Mouse (Mus musculus) G1E (cell line): ENCODE data around the gene Ly6c2. TPM values are rescaled to one million over a fixed set of nuclear protein-coding genes. Genes with fewer than 3 reads are reported as not detected.
"Not testable (repeated sequence)": the region's sequence is repeated elsewhere in the genome, so short reads cannot be mapped to it uniquely, and the experiment has no call there.

Source experiments
- ATAC-seq: 2 replicates; pipeline ENCODE4 v1.8.0; 2016; ENCODE audit warnings: mild to moderate bottlenecking; ENCODE audit not compliant: insufficient number of reproducible peaks, poor library complexity, low FRiP score, severe bottlenecking; ENCODE audit errors: extremely low read depth
- DNase-seq: peaks from one replicate; pipeline ENCODE4 v3.0.0; 2012; ENCODE audit warnings: low spot score
- H3K27me3 ChIP-seq: 2 replicates; pipeline ENCODE4 v1.6.1; 2012; ENCODE audit warnings: mild to moderate bottlenecking, low read length, inconsistent platforms; ENCODE audit not compliant: insufficient read depth
- H3K36me3 ChIP-seq: replicated peaks from 2 replicates; pipeline ENCODE3; 2012; ENCODE audit warnings: mild to moderate bottlenecking, inconsistent platforms
- H3K4me1 ChIP-seq: 2 replicates; pipeline ENCODE4 v1.6.1; 2012; ENCODE audit warnings: low read depth, low read length, inconsistent platforms, mixed read lengths; ENCODE audit not compliant: insufficient read depth
- H3K4me3 ChIP-seq: 2 replicates; pipeline ENCODE4 v1.5.1; 2012; ENCODE audit warnings: low read depth, mild to moderate bottlenecking, inconsistent platforms, low read length, moderate library complexity, mixed read lengths
- H3K9me3 ChIP-seq: replicated peaks from 2 replicates; pipeline ENCODE4 v1.6.1; 2012; ENCODE audit warnings: inconsistent platforms
- CTCF ChIP-seq: IDR thresholded peaks from 2 replicates; pipeline ENCODE4 v1.5.1; 2012; ENCODE audit warnings: low read depth, low read length, inconsistent platforms, mixed read lengths
- GATA1 ChIP-seq: IDR thresholded peaks from 2 replicates; pipeline ENCODE4 v1.6.1; 2012; ENCODE audit warnings: borderline replicate concordance, low read length, inconsistent platforms, mixed read lengths
- GATA2 ChIP-seq: IDR thresholded peaks from 2 replicates; pipeline ENCODE4 v1.6.1; 2012; ENCODE audit warnings: low read depth, low read length, inconsistent platforms, borderline replicate concordance
- POLR2AphosphoS5 ChIP-seq: IDR thresholded peaks from 2 replicates; pipeline ENCODE4 v1.6.1; 2012; ENCODE audit warnings: low read depth, low read length, inconsistent platforms; ENCODE audit not compliant: insufficient replicate concordance
- TAL1 ChIP-seq: conservative IDR thresholded peaks from 2 replicates; pipeline ENCODE4 v1.6.1; 2012; ENCODE audit warnings: low read depth, low read length, inconsistent platforms, mixed read lengths
- polyA plus RNA-seq: library from polyadenylated mRNA; stranded (reverse); fragments of >175 nt; gene quantifications from 2 replicates; pipeline ENCODE4 v1.2.3, GENCODE M21; 2012
- total RNA-seq, 2 experiments: library from RNA; stranded (forward) in 1 of 2; stranded (reverse) in 1 of 2; fragments of 200-1000 nt in 1 of 2; fragments of >200 nt in 1 of 2; fragmentation: Nextera tagmentation in 1 of 2; gene quantifications; 2 replicates each; pipeline ENCODE4 v1.2.3; 2014 to 2017

The Ly6c2 gene
- total and polyA plus RNA-seq, 3 experiments, result 0.11 TPM; not detected in 2

DNA sequence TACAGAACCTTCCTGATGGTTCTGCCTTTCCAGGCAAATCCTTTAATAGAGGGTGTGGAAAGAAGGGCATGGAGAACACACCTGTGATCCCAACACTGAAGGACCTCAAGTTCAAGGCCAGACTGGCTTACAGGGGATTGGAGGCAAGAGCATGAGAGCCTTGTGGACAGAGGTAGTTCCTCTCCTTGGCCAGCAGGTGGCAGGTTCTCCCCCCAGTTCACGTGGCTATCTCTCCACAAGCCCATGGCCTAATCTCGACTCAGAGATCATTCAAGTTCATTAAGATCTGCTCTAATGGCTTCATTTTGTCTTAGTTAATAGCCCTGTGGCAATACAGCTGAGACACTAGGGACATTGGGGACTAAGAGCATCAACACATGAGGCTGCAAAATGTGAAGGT is 8.3 kb upstream of the Ly6c2 start:
- ATAC-seq, result no peak
- Histone ChIP-seq H3K4me1 (no peaks in the 10 kb centered on the region), H3K27me3 (no peaks in the 10 kb centered on the region), H3K4me3 (no peak overlapping the region), H3K9me3 (peaks cover 14% of the 10 kb centered on the region), H3K36me3 (no peaks in the 10 kb centered on the region)
- no peak for TF ChIP-seq GATA2
- 0 out of 2 replicates have a peak, but pooled peaks have one; percentile 28 for TF ChIP-seq CTCF
- no peak for TF ChIP-seq GATA1
- no peak for DNase-seq

DNA sequence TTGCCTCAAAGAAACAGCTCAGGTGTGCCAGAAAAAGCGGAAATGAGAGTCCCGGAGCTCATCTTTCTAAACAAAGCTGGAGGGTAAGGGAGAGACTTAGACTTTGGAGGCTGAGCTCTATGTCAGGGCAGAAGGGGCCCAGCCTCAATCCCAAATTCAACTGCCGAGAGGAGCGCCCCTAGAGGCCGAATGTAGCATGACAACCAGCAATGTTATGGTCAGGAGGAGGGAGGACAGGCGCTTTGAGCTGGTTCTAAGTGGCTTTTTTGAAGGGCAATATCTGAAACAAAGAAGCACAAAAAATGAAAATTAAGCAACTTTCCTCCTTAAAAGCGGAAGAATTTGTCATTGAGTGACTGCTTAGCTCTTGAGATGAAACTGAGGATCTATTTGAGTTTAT is 7.0 kb upstream of the Ly6c2 start:
- ATAC-seq, DNase-seq, H3K4me1 ChIP-seq, H3K36me3 ChIP-seq, H3K27me3 ChIP-seq, H3K4me3 ChIP-seq: not testable (repeated sequence)
- H3K9me3 ChIP-seq, result peaks cover 20% of the 10 kb centered on the region

DNA sequence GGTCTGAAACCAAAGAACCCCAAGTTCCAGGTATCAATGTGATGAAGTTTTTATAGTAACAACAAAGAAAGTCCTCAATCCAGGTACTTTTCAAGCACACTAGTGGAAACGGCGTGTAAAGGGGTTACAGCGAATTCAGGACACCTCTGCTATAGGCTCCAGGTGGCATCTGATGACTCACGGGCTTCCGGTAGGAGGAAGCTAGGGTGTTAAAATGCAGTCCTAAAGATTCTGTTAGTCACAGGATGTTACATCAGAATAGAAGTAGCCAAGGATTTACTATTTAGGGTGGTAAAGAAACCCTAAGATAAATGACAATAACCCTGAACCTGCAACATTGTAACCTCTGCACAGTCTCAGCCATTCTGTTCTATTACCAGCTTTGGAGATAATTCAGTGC is 5.7 kb upstream of the Ly6c2 start:
- H3K9me3 ChIP-seq, result peaks cover 24% of the 10 kb centered on the region
- ATAC-seq, H3K27me3 ChIP-seq, H3K36me3 ChIP-seq, DNase-seq, H3K4me3 ChIP-seq, H3K4me1 ChIP-seq: not testable (repeated sequence)

DNA sequence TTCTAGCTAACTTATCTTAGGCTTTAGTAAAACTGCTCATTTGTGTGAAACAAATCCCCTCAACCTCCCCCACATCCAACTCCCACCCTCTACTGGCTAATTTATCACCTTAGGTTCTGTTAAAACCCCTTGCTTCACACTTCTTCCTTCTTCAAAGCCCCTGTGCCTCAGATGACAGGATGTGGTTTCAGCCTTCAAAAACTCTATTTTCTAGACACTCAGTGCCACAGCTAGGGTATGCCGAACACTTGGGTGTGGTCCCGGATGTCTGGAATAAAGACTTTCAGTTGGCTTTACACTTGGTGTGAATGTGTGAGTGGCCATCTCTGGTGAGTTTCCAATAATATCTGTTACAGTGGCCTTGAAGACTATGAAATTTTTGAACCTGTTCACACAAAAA is 4.8 kb upstream of the Ly6c2 start:
- no peak for TF ChIP-seq GATA2
- no peak for TF ChIP-seq CTCF
- no peak for TF ChIP-seq TAL1
- no peak for TF ChIP-seq POLR2AphosphoS5
- no peak for TF ChIP-seq GATA1
- DNase-seq (no peak), ATAC-seq (no peak)
- H3K9me3 ChIP-seq, result peaks cover 27% of the 10 kb centered on the region
- no peaks in the 10 kb centered on the region for H3K4me1 ChIP-seq
- no peak overlapping the region for H3K4me3 ChIP-seq
- no peaks in the 10 kb centered on the region for H3K27me3 ChIP-seq
- H3K36me3 ChIP-seq, result no peaks in the 10 kb centered on the region

DNA sequence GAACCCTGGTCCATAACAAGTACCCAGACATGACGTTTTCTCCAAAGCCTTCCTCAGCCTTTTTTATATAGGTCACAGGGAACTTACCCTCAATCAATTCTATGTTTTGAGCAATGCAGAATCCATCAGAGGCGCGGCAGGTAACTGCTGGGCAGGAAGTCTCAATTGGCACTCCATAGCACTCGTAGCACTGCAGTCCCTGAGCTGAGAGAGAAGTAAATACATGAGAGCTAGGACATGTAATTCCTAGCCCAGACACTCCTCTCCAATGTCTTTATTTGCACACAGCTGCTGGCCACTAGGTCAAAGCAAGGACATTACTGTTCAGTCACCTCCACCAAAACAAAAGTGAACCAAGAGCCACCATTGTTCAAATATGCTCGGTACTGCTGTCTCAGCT is 1.3 kb downstream of the Ly6c2 start:
- not testable (repeated sequence) for ATAC-seq, H3K27me3 ChIP-seq, H3K36me3 ChIP-seq, H3K4me1 ChIP-seq, H3K4me3 ChIP-seq, DNase-seq
- peaks cover 27% of the 10 kb centered on the region for H3K9me3 ChIP-seq

DNA sequence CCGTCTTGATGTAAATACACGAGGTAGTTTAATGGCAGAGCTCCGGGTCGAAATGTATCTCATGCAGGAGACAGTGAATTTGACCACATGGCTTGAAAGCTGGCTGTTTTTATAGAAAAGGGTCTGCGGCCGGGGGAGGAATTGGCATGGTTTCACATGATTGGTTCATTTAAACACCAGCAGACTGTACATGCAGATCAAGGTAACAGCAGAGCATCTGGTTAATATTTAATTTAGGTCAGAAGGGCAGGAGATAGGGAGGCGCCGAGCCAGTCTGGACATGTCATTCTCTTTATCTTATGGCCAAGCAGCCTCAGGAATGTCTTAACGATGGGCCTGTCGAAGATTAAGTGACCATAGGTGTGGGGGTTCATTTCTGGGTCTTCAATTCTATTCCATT is 12.5 kb downstream of the Ly6c2 start:
- DNase-seq (no peak), ATAC-seq (no peak)
- no peaks in the 10 kb centered on the region for H3K27me3 ChIP-seq
- TF ChIP-seq GATA2 (no peak), TAL1 (no peak), CTCF (no peak), POLR2AphosphoS5 (no peak), GATA1 (no peak)
- no peaks in the 10 kb centered on the region for H3K4me1 ChIP-seq
- no peak overlapping the region for H3K4me3 ChIP-seq
- H3K9me3 ChIP-seq, result no peaks in the 10 kb centered on the region; the same call in 1 of the 2 replicates
- no peaks in the 10 kb centered on the region for H3K36me3 ChIP-seq

DNA sequence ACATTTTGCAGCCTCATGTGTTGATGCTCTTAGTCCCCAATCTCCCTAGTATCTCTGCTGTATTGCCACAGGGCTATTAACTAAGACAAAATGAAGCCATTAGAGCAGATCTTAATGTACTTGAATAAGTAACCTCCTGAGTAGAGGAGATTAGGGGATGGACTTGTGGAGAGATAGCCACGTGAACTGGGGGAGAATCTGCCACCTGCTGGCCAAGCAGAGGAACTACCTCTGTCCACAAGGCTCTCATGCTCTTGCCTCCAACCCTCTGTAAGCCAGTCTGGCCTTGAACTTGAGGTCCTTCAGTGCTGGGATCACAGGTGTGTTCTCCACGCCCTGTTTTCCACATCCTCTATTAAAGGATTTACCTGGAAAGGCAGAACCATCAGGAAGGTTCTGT is 23.7 kb downstream of the Ly6c2 start:
- not testable (repeated sequence) for H3K36me3 ChIP-seq, H3K4me1 ChIP-seq, ATAC-seq, H3K9me3 ChIP-seq, DNase-seq, H3K4me3 ChIP-seq, H3K27me3 ChIP-seq

GRCm38 (mm10) chr15:75069965-75070364 is 41.8 kb downstream of the Ly6c2 start:
- no peaks in the 10 kb centered on the region for H3K36me3 ChIP-seq
- no peaks in the 10 kb centered on the region for H3K4me1 ChIP-seq
- no peaks in the 10 kb centered on the region for H3K27me3 ChIP-seq
- H3K4me3 ChIP-seq, result no peak overlapping the region
- peaks cover 37% of the 10 kb centered on the region for H3K9me3 ChIP-seq
- DNase-seq (no peak), ATAC-seq (no peak)
- TF ChIP-seq CTCF (no peak), GATA1 (no peak), GATA2 (no peak), TAL1 (no peak), POLR2AphosphoS5 (no peak)

GRCm38 (mm10) chr15:75062030-75062574 is 49.7 kb downstream of the Ly6c2 start:
- not testable (repeated sequence) for ATAC-seq, H3K4me1 ChIP-seq, H3K27me3 ChIP-seq, H3K9me3 ChIP-seq, H3K4me3 ChIP-seq, H3K36me3 ChIP-seq, DNase-seq
